Mouse (Mus musculus): Measurements from ENCODE around the gene Galnt12.
A peak's percentile ranks its signal among the peaks of the same experiment; 100 is the strongest.

Galnt12 gene

DNA sequence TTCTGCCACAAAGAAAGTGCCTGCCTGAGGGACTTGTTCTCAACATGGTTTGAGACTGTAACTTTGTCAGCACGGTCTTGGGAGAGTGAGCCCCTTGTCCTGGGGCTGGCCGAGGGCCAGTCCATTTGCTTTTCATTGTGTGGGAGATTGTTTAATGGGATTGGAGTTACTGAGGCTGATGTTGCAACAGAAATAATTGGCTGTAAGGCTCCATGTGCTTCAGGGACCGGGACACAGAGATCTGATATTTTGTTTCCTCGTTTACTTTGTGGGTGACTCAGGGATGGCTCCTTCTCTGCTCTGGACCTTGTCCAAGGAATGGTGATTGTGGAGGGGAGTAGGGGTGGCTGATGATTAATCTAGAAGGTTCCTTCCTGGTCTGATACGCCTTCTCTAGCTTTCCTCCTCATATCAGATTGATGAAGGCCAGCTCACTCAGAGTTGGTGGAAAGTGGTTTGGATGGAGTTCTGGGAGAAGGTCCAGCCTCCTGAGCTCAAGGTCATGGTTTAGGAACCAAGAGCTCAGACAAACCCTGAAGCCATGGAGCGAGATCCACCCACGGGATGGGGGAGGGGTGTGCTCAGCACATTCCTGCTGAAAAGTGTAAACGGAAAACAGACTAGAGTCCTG, 60.0 kb downstream of the Galnt12 start:
- DNase-seq (ENCODE audit: low spot score) = peak; percentile 53

DNA sequence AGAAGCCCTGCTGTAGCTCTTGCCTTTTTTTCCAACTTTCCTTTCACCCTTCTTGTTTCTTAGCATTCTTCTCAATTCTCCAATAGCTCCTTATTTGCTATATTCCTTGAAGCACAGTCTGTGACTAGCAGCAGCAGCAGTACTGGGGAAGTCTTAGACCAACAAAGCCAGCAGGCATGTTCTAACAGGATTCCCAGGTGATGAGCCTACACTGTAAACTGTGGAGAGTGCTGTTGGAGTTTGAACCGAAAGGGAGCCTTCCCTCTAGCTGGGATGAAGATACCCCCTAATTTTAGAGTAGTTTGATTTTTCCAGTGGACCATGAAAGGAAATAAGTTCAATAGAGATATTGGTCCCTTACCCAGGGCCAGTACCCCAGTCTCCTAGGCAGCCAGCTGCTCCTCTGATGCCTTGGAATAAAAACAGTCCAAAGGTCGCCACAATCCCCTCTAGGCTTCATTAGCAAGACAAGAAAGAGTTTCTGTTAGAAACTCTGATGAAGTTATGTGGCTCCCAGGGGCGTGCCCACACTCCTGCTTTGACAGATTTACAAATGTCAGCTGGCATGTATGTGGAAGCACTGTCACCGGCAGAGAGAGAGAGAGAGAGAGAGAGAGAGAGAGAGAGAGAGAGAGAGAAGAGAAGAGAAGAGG, 69.5 kb downstream of the Galnt12 start:
- no peak for DNase-seq (ENCODE audit: low spot score)

DNA sequence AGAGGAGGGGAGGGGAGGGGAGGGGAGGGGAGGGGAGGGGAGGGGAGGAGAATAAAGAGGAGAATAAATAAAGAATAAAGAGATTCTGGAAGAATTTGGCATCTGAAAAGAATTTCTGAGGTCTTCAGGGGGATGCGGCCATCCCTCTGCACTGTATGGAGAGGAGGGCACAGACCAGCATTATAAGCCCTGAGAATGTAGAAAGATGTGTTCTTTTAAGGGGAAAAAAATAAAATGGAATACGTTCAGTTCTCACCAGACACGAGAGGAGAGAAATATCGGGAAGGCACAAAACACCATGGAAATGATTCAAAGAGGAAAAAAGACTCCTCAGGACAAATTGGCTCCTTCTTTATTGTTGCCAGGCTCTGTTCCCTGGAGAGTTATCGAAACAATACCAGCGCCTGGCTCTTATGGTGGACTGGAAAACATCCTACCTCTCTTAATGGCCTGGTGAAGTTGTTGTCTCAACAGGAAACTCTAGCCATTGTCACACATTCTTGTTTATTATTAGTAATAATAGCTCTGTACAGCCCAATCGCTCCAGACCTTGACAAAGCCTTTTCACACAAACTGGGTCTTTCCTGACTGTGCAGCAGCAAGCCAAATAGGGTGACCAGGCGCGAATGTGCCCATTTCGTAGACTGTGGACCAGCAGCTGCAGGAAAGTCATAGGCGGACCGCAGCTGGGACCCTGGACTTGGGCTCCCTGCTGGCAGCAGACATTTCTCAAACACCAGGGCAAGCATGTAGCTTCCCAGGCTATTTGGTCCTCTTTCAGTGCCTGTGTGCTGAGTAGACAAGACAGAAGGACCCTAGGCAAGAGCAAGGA, 70.3 kb downstream of the Galnt12 start:
- no peak for DNase-seq (ENCODE audit: low spot score)

DNA sequence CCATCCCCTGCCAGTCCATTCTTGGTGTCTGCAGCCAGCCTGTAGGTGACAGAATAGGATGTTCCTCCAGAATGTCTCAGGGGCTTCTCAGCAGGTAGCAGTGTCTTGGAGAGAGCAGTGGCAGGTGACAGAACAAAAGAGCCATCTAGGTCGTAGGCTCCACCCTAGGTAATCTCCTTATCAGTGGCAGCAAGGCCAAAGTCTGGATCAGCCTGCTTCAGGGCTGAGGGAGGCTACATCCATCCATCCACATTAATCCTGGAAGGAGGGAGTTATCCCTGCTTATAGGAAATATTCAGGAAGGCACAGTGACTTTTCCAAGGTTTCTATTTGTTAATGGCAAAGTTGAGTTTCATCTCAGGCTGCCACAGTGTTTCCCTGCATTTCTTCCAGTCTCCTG, 80.6 kb downstream of the Galnt12 start:
- DNase-seq (ENCODE audit: low spot score) = no peak

All from ovary, postnatal 14 days (tissue).